Mouse (Mus musculus) mammary gland, adult 2 months (tissue): Measurements from ENCODE around the gene Olfr553. TPM values are rescaled to one million over a fixed set of nuclear protein-coding genes. Genes with fewer than 3 reads are reported as not detected.

ENCODE experiments used
- polyA plus RNA-seq: library from polyadenylated mRNA; depleted of rRNA; stranded (reverse); fragments of >200 nt; gene quantifications from 2 replicates; pipeline ENCODE4 v1.2.3, GENCODE M21; 2012; ENCODE audit warnings: low replicate concordance; rRNA removed

The Olfr553 gene
- polyA plus RNA-seq: not detected in 2 replicates

GRCm38 (mm10) chr7:102618118-102618517 lies at the start of gene Olfr553:
Gene Olfr553 (minus strand): TSS chr7:102618218.

GRCm38 (mm10) chr7:102664599-102664998 lies 46.6 kb upstream of the Olfr553 start, which contains the start of gene Olfr556:
Gene Olfr556 (plus strand): TSS chr7:102664899.

GRCm38 (mm10) chr7:102658523-102658922 lies 40.5 kb upstream of the Olfr553 start, which contains the start of gene Olfr555:
Gene Olfr555 (plus strand): TSS chr7:102658823.

GRCm38 (mm10) chr7:102638132-102638531 lies 20.1 kb upstream of the Olfr553 start, which contains the start of gene Olfr554:
Gene Olfr554 (plus strand): TSS chr7:102638432.

DNA sequence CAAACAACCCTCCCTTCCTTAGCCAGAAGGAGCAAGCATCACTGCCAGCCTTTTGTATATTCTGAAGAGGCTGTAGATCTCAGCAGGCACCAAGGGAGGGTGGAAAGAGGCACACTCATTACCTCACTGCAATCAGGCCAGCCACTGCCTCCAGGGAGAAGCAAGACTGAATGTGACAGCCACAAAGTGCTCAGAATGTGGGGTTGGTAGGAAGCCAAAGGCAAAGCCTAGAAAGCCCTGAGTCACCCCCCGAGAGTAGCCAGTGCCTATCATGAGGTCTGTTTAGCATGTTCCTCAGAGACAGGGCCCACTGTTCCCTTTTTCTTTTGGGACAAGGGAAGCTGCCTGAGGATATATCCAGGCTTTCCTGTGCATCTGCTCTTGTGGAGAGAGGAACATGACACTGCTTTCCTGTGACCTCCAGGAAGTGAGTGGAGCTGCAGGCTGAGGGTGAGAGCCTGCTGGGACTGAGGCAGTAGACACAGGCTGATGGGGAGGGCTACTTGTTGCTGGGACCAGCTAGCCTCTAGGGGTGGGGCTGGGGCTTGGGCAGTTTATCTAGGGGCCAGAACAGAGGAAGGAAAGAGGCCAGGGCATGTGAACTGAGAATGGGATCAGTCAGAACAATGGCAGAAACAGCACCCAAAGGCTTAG lies 20.5 kb downstream of the Olfr553 start, which contains the start of gene Olfr552:
Olfr552 (plus strand) TSS at position 393 of the 654 bp plus-strand sequence.

DNA sequence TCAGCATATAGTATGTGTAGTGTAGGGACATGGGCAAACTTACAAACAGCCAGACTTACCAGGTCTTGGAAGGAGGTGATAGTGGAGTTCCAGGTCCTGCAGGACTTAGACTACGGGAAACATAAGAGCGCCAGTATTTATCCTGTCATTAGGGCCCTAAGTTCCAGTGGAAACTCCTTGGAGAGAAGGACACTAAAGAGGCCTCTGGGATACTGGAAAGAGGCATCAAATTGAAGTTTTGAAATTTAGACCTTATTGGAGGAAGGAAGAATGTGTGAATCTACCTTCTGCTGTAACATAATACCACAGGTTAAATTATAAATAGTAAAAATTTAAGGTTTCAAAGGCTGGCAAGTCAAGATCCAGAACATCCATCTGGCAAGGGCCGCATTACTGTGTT lies 26.2 kb downstream of the Olfr553 start, which contains the start of gene Olfr551:
Olfr551 (minus strand) TSS at position 101 of the 400 bp plus-strand sequence.

GRCm38 (mm10) chr7:102571142-102571541 lies 46.9 kb downstream of the Olfr553 start, which contains the start of gene Olfr550:
Gene Olfr550 (plus strand): TSS chr7:102571442.

GRCm38 (mm10) chr7:102564999-102565997 lies 52.7 kb downstream of the Olfr553 start, which contains the start of gene Trim21:
Gene Trim21 (minus strand): TSS chr7:102565486.

Other genes with a start within 250 kb of the Olfr553 start
- gene Rrm1, start 176.5 kb downstream of the Olfr553 start, polyA plus RNA-seq: 4.9 and 10.0 TPM in 2 replicates
- gene Olfr543, start 136.5 kb downstream of the Olfr553 start, polyA plus RNA-seq: not detected in 2 replicates
- gene Olfr544, start 129.9 kb downstream of the Olfr553 start, polyA plus RNA-seq: not detected in 2 replicates
- gene Olfr545, start 118.6 kb downstream of the Olfr553 start, polyA plus RNA-seq: not detected in 2 replicates
- gene Olfr547, start 83.5 kb downstream of the Olfr553 start, polyA plus RNA-seq: not detected in 2 replicates
- not detected in 2 replicates for gene Olfr548-ps1, start 77.3 kb downstream of the Olfr553 start, polyA plus RNA-seq
- not detected in 2 replicates for gene Olfr549, start 68.3 kb downstream of the Olfr553 start, polyA plus RNA-seq
- gene Trim21, start 52.7 kb downstream of the Olfr553 start, polyA plus RNA-seq: 6.6 and 12.9 TPM in 2 replicates
- gene Olfr550, start 46.8 kb downstream of the Olfr553 start, polyA plus RNA-seq: 0.78 and 0.91 TPM in 2 replicates
- not detected in 2 replicates for gene Olfr551, start 26.3 kb downstream of the Olfr553 start, polyA plus RNA-seq
- gene Olfr552, start 20.4 kb downstream of the Olfr553 start, polyA plus RNA-seq: not detected in 2 replicates
- not detected in 2 replicates for gene Olfr554, start 20.2 kb upstream of the Olfr553 start, polyA plus RNA-seq
- not detected in 2 replicates for gene Olfr555, start 40.6 kb upstream of the Olfr553 start, polyA plus RNA-seq
- not detected in 2 replicates for gene Olfr556, start 46.7 kb upstream of the Olfr553 start, polyA plus RNA-seq
- 23.8 and 50.9 TPM in 2 replicates for gene Trim68, start 69.1 kb upstream of the Olfr553 start, polyA plus RNA-seq
- not detected in 2 replicates for gene Olfr557, start 77.7 kb upstream of the Olfr553 start, polyA plus RNA-seq
- gene Olfr558, start 84.0 kb upstream of the Olfr553 start, polyA plus RNA-seq: 2.3 and 6.1 TPM in 2 replicates
- gene Olfr33, start 100.9 kb upstream of the Olfr553 start, polyA plus RNA-seq: 0.33 TPM in 1 of 2 replicates, not detected in the other
- not detected in 2 replicates for gene Olfr559, start 109.3 kb upstream of the Olfr553 start, polyA plus RNA-seq
- gene Olfr560, start 141.1 kb upstream of the Olfr553 start, polyA plus RNA-seq: 0.09 TPM in 1 of 2 replicates, not detected in the other
- 3.2 and 8.0 TPM in 2 replicates for gene Olfr78, start 141.3 kb upstream of the Olfr553 start, polyA plus RNA-seq
- 0.11 TPM in 1 of 2 replicates, not detected in the other for gene Olfr561, start 153.0 kb upstream of the Olfr553 start, polyA plus RNA-seq
- not detected in 2 replicates for gene Olfr564, start 185.3 kb upstream of the Olfr553 start, polyA plus RNA-seq
- not detected in 2 replicates for gene Olfr566, start 240.5 kb upstream of the Olfr553 start, polyA plus RNA-seq